Comparison of ENCODE assay signal across 25 mouse cellular contexts in genomic region chr13:45872966-45873365, GRCm38 (mm10).
A peak's percentile ranks its signal among the peaks of the same experiment; 100 is the strongest.
DNase-seq lines count a peak whose midpoint lies in the region; ATAC-seq and TF ChIP-seq lines count a peak whose summit lies in the region.
"Had no signal": no experiment of that assay in that cellular context is flagged by ENCODE, and none has a peak within 500 bp of the region (broad histone marks: within the 10 kb centered on the region; RNA-seq: fewer than 3 reads in every experiment).

No protein-coding gene starts in this region.

- 82% methylated on average over 7 of the region's 7 CpGs for WGBS in stomach, postnatal 0 days
- WGBS in embryonic facial prominence, embryonic 10.5 days = 95% methylated on average over 7 of the region's 7 CpGs

- no peak for TF ChIP-seq CTCF in stomach, postnatal 0 days (IDR thresholded peaks at IDR 0.05; ENCODE audit: low read depth)

- DNase-seq in 416B (ENCODE audit: low read depth) (peak; percentile 41), MN1 (ENCODE audit: low spot score) (no peak)
- peak; percentile 56 for DNase-seq in CD4-positive helper T cell, adult 2 months (ENCODE audit: low read depth, low spot score)
- no peak for DNase-seq in stomach, postnatal 0 days (ENCODE audit: low spot score)
- no peak for DNase-seq in embryonic facial prominence, embryonic 10.5 days (ENCODE audit: low spot score)
- DNase-seq in urinary bladder, adult 2 months (ENCODE audit: low spot score) = no peak
- DNase-seq: cerebellum, adult 18-20 months; cerebellum, postnatal 25 days; kidney, adult 11 months; kidney, postnatal 14 days; layer of hippocampus, adult 9-11 months; liver, embryonic 13.5 days; lung, adult 18-20 months; lung, postnatal 4 days; retina, postnatal 1 day; right cerebral cortex, postnatal 25 days had no signal

- H3K9me3 ChIP-seq in stomach, postnatal 0 days (ENCODE audit: control insufficient read depth, low read length) = no peaks in the 10 kb centered on the region
- H3K9me3 ChIP-seq in embryonic facial prominence, embryonic 10.5 days = no peaks in the 10 kb centered on the region
- H3K9me3 ChIP-seq: limb, embryonic 10.5 days; limb, embryonic 15.5 days; liver, embryonic 13.5 days; midbrain, embryonic 12.5 days; neural tube, embryonic 15.5 days had no signal

- ATAC-seq in activated CD4-positive, CD25-positive, alpha-beta regulatory T cell, adult 4 months = peak; percentile 7
- ATAC-seq in inflammation-experienced regulatory T-cells, adult 6 months = peak; percentile 10
- ATAC-seq in stomach, postnatal 0 days (ENCODE audit: low FRiP score, low TSS enrichment) = no peak
- ATAC-seq: forebrain, embryonic 14.5 days; hindbrain, embryonic 16.5 days; lung, postnatal 0 days had no signal

- H3K9ac ChIP-seq in stomach, postnatal 0 days (ENCODE audit: low read length) = no peak overlapping the region
- H3K9ac ChIP-seq: limb, embryonic 15.5 days; liver, embryonic 13.5 days; midbrain, embryonic 12.5 days; neural tube, embryonic 15.5 days had no signal

- no peaks in the 10 kb centered on the region for H3K36me3 ChIP-seq in stomach, postnatal 0 days (ENCODE audit: control insufficient read depth, insufficient read depth, low read length)
- H3K36me3 ChIP-seq in embryonic facial prominence, embryonic 10.5 days (replicated peaks) = no peaks in the 10 kb centered on the region
- H3K36me3 ChIP-seq: limb, embryonic 10.5 days; limb, embryonic 15.5 days; liver, embryonic 13.5 days; midbrain, embryonic 12.5 days; neural tube, embryonic 15.5 days had no signal

- no peak overlapping the region for H3K4me3 ChIP-seq in stomach, postnatal 0 days (ENCODE audit: low read depth, low read length)
- H3K4me3 ChIP-seq in embryonic facial prominence, embryonic 10.5 days = no peak overlapping the region
- H3K4me3 ChIP-seq: limb, embryonic 10.5 days; limb, embryonic 15.5 days; liver, embryonic 13.5 days; midbrain, embryonic 12.5 days; neural tube, embryonic 15.5 days had no signal

- no peak overlapping the region for H3K27ac ChIP-seq in stomach, postnatal 0 days (replicated peaks)
- no peak overlapping the region for H3K27ac ChIP-seq in embryonic facial prominence, embryonic 10.5 days (replicated peaks)
- H3K27ac ChIP-seq: limb, embryonic 10.5 days; limb, embryonic 15.5 days; liver, embryonic 13.5 days; midbrain, embryonic 12.5 days; neural tube, embryonic 15.5 days had no signal

- H3K4me1 ChIP-seq in stomach, postnatal 0 days (replicated peaks; ENCODE audit: control insufficient read depth, insufficient read depth) = no peaks in the 10 kb centered on the region
- peaks cover 9% of the 10 kb centered on the region for H3K4me1 ChIP-seq in embryonic facial prominence, embryonic 10.5 days
- H3K4me1 ChIP-seq: limb, embryonic 15.5 days; neural tube, embryonic 15.5 days had no signal

- no peak for TF ChIP-seq EP300 in stomach, postnatal 0 days (optimal IDR thresholded peaks at IDR 0.05)

- no peak overlapping the region for H3K4me2 ChIP-seq in stomach, postnatal 0 days (replicated peaks; ENCODE audit: low read depth)
- H3K4me2 ChIP-seq: limb, embryonic 15.5 days; midbrain, embryonic 12.5 days; neural tube, embryonic 15.5 days had no signal

- H3K27me3 ChIP-seq in stomach, postnatal 0 days (ENCODE audit: control insufficient read depth, insufficient read depth, low read length) = no peaks in the 10 kb centered on the region
- no peaks in the 10 kb centered on the region for H3K27me3 ChIP-seq in embryonic facial prominence, embryonic 10.5 days (replicated peaks; ENCODE audit: low read depth, poor library complexity, severe bottlenecking)
- H3K27me3 ChIP-seq: limb, embryonic 15.5 days; liver, embryonic 13.5 days; neural tube, embryonic 15.5 days had no signal

Comparison
In these comparisons a context has a peak if more than half of its experiments do, and no peak if none do; other contexts are left out.
1. DNase-seq: peak in 416B (single experiment) and CD4-positive helper T cell, adult 2 months (single experiment); none in stomach, postnatal 0 days (single experiment), embryonic facial prominence, embryonic 10.5 days (single experiment), MN1 (single experiment) and urinary bladder, adult 2 months (single experiment).